Mouse (Mus musculus) kidney, adult 2 months (tissue): ENCODE measurements around the gene Sar1b. TPM values are rescaled to one million over a fixed set of nuclear protein-coding genes. Genes with fewer than 3 reads are reported as not detected.
"Not testable (repeated sequence)": the region's sequence is repeated elsewhere in the genome, so short reads cannot be mapped to it uniquely, and the experiment has no call there.

Source experiments
- DNase-seq: peaks from one replicate; pipeline ENCODE4 v3.0.0; 2021
- H3K27ac ChIP-seq: fragments of 200-500 bp; 2 replicates; pipeline ENCODE4 v1.5.1; 2012; ENCODE audit warnings: low read depth, low read length, control low read depth, inconsistent platforms; ENCODE audit not compliant: insufficient read depth
- H3K27me3 ChIP-seq: fragments of 200-500 bp; replicated peaks from 2 replicates; pipeline ENCODE4 v1.6.1; 2012; ENCODE audit warnings: mild to moderate bottlenecking, moderate library complexity, low read length, inconsistent platforms; ENCODE audit not compliant: control insufficient read depth, insufficient read depth
- H3K36me3 ChIP-seq: fragments of 200-500 bp; 2 replicates; pipeline ENCODE4 v1.6.1; 2012; ENCODE audit warnings: mild to moderate bottlenecking, moderate library complexity, low read length, inconsistent platforms; ENCODE audit not compliant: control insufficient read depth, insufficient read depth
- H3K4me1 ChIP-seq: fragments of 200-500 bp; 2 replicates; pipeline ENCODE4 v1.6.1; 2011; ENCODE audit warnings: low read length; ENCODE audit not compliant: control insufficient read depth, insufficient read depth
- H3K4me3 ChIP-seq: fragments of 200-500 bp; 2 replicates; pipeline ENCODE4 v1.5.1; 2011; ENCODE audit warnings: mild to moderate bottlenecking, low read depth, low read length, control low read depth; ENCODE audit not compliant: insufficient read depth
- CTCF ChIP-seq: fragments of 200-500 bp; conservative IDR thresholded peaks from 2 replicates; pipeline ENCODE4 v1.5.1; 2011; ENCODE audit warnings: low read depth, mild to moderate bottlenecking, control low read depth, low read length, moderate library complexity, mixed read lengths; ENCODE audit not compliant: insufficient read depth, insufficient read length
- POLR2A ChIP-seq: fragments of 200-500 bp; IDR thresholded peaks from one replicate; pipeline ENCODE4 v1.6.1; 2011; ENCODE audit warnings: low read depth, low read length, control low read depth
- whole genome bisulfite sequencing: fragments of 180-500 bp; shearing (Covaris S2); methylation state at CpG from one replicate; pipeline ENCODE4 v1.1.7; 2018; 5-methylcytosine and 5-hydroxymethylcytosine counted together
- polyA plus RNA-seq: library from polyadenylated mRNA; depleted of rRNA; stranded (reverse); fragments of >200 nt; gene quantifications from 2 replicates; pipeline ENCODE4 v1.2.3, GENCODE M21; 2012

The Sar1b gene
- polyA plus RNA-seq, 1 experiment, result 62.2 TPM

DNA sequence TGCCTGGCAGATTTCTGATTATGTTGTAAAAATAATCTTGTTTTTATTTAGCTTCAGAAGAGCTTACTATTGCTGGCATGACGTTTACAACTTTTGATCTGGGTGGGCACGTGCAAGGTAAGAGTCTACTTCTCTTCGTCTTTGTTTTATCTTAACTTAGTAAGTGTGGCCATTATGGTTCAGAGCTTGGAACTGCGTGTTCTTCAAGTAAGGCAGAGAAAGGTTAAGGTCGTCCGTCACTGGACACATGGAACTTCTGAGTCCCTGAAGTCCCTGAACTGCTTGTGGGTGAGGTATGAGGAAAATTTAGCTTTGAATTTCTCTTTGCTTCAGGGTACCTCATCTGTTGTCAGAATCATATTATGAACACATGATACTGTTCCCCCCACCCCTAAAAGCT, 19.2 kb downstream of the Sar1b start:
- peaks cover 3% of the 10 kb centered on the region for H3K36me3 ChIP-seq
- no peak for DNase-seq

GRCm38 (mm10) chr11:51785926-51786325, 22.4 kb downstream of the Sar1b start:
- no peak overlapping the region for H3K4me3 ChIP-seq
- H3K27ac ChIP-seq, result no peak overlapping the region
- peak; percentile 66 for DNase-seq
- peaks cover 5% of the 10 kb centered on the region for H3K36me3 ChIP-seq
- H3K27me3 ChIP-seq, result no peaks in the 10 kb centered on the region
- H3K4me1 ChIP-seq, result no peaks in the 10 kb centered on the region
- TF ChIP-seq POLR2A (no peak), CTCF (peak; percentile 75)
- WGBS, result 91% methylated on average over 6 of the region's 6 CpGs

More for the DNA sequence above, 19.2 kb downstream of the Sar1b start:
- TF ChIP-seq POLR2A (no peak), CTCF (no peak)
- 88% methylated on average over 6 of the region's 6 CpGs for whole genome bisulfite sequencing
- Histone ChIP-seq H3K27me3 (no peaks in the 10 kb centered on the region), H3K4me1 (no peaks in the 10 kb centered on the region), H3K27ac (no peak overlapping the region), H3K4me3 (no peak overlapping the region)

- 92% methylated on average over 4 of the region's 4 CpGs for WGBS
- not testable (repeated sequence) for H3K4me1 ChIP-seq, H3K4me3 ChIP-seq, DNase-seq, H3K27ac ChIP-seq, H3K36me3 ChIP-seq, H3K27me3 ChIP-seq
- 0 out of 2 replicates have a peak, but pooled peaks have one; percentile 12 for TF ChIP-seq CTCF
Measured at GRCm38 (mm10) chr11:51789735-51790134, 26.2 kb downstream of the Sar1b start.

- Histone ChIP-seq H3K4me3 (no peak overlapping the region), H3K27ac (no peak overlapping the region), H3K27me3 (no peaks in the 10 kb centered on the region), H3K4me1 (no peaks in the 10 kb centered on the region), H3K36me3 (peaks cover 5% of the 10 kb centered on the region)
- no peak for TF ChIP-seq CTCF
- TF ChIP-seq POLR2A, result no peak
- WGBS, result 85% methylated on average over 7 of the region's 7 CpGs
- no peak for DNase-seq
Measured at GRCm38 (mm10) chr11:51790662-51791061, 27.2 kb downstream of the Sar1b start.

GRCm38 (mm10) chr11:51796272-51796671, 32.8 kb downstream of the Sar1b start:
- Histone ChIP-seq H3K4me1 (no peaks in the 10 kb centered on the region), H3K27me3 (no peaks in the 10 kb centered on the region), H3K36me3 (peaks cover 2% of the 10 kb centered on the region), H3K27ac (no peak overlapping the region), H3K4me3 (no peak overlapping the region)
- TF ChIP-seq CTCF (no peak), POLR2A (no peak)
- 66% methylated on average over 4 of the region's 4 CpGs for WGBS
- DNase-seq, result no peak

- H3K27me3 ChIP-seq, result no peaks in the 10 kb centered on the region
- 45% methylated on average over 8 of the region's 8 CpGs for WGBS
- TF ChIP-seq POLR2A (no peak), CTCF (no peak)
- no peaks in the 10 kb centered on the region for H3K4me1 ChIP-seq
- no peak overlapping the region for H3K4me3 ChIP-seq
- H3K36me3 ChIP-seq, result no peaks in the 10 kb centered on the region
- H3K27ac ChIP-seq, result no peak overlapping the region
- DNase-seq, result no peak
Measured at GRCm38 (mm10) chr11:51800634-51801325, 37.3 kb downstream of the Sar1b start.

DNA sequence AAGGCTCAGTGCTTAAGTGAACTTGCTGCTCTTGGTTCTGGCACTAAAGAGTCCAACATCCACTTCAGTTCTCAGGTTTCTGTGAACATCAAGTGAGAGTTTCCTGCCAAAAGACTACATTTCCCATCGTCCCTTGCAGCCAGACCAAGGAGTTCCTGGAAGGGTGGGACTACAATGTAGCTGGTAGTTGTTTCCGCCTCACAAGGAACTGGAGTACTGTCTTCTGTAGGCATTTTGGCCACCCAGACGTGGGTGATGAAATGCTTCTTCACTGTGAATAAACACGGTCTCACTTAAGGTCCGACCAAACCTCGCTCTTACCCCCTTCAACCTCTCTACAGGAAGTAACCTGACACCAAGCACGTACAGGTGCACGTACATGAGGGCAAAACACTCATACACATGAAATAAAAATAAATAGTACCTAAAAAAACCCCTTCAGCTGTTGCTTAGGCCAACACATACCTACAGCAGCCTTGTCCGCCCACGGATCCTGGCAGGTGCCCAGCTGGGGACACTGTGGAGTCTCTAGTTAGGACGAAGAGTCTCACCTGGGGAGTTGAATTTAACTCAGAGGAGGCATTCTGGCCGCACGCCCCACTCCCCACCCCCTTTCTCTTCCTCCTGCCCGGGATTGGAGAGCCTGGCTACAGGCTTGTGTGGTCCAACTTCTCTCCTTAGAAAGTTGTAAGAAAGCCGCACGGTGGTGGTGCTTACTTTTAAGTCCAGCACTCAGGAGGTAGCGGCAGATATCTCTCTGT, 41.9 kb downstream of the Sar1b start:
- peak overlapping the region; percentile 68 for H3K27ac ChIP-seq
- TF ChIP-seq CTCF (no peak), POLR2A (no peak)
- H3K4me3 ChIP-seq, result peak overlapping the region; percentile 60
- 19% methylated on average over 17 of the region's 17 CpGs for WGBS
- DNase-seq, result peak; percentile 89
- no peaks in the 10 kb centered on the region for H3K36me3 ChIP-seq
- H3K4me1 ChIP-seq, result peaks cover 8% of the 10 kb centered on the region; the same call in 1 of the 2 replicates
- no peaks in the 10 kb centered on the region for H3K27me3 ChIP-seq
